8 mouse cellular contexts compared by ENCODE assay signal in the genomic region with DNA sequence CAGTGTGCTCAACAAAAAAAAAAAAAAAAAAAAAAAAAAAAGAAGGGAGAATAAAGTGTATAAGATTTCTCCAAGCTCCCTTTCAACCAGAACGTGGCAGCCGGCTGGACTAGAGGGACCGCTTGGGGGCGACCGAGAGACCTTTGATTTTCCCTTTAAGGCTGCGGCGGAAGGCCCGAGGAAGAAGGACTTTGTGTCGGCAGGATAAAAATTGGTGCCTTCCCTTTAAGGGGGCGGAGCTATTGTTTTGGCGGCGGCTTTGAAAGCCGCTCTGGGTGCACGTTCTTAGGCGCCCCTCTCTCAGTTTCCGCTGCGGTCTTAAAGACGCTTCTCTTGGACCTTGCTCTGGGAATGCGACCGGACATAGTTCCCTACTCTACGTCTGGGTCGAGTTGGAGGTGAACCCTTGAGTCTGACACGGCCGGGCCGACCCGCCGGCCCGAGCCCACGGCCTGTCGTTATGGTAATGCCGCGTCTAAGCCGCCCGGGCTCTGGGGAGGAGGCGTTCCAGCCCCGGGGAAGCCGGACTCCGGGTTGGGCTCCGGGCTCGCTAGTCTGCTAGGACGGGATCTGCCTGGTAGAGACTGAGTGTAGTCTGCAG. TPM values are rescaled to one million over a fixed set of nuclear protein-coding genes. Genes with fewer than 3 reads are reported as not detected.
DNase-seq lines count a peak whose midpoint lies in the region; ATAC-seq and TF ChIP-seq lines count a peak whose summit lies in the region.

A gene (plus strand): TSS at position 253 of the 601 bp plus-strand sequence.

- peak; percentile 77 for TF ChIP-seq CTCF in olfactory bulb, adult 2 months (IDR thresholded peaks at IDR 0.05; ENCODE audit: insufficient read depth, low read depth, low read length)

- H3K4me2 ChIP-seq in lung, embryonic 15.5 days = peak within 1 kb of the TSS; percentile 86

- peak; percentile 97 for DNase-seq in MN1 (ENCODE audit: low spot score)
- peak; percentile 95 for DNase-seq in cerebellum, adult 8-10 months
- DNase-seq in forelimb bud, embryonic 11.5 days (ENCODE audit: low read depth, low spot score) = peak; percentile 99
- DNase-seq in layer of hippocampus, adult 8-10 months (ENCODE audit: low spot score in 2 of 2) = peak; percentile 77 to 95
- peak; percentile 75 to 82 for DNase-seq in thymus, adult 18-20 months

- WGBS in lung, embryonic 15.5 days = under 1% methylated on average over 41 of the region's 41 CpGs
- under 1% methylated on average over 41 of the region's 41 CpGs for WGBS in olfactory bulb, adult 2 months

- peak within 1 kb of the TSS; percentile 55 for H3K27ac ChIP-seq in lung, embryonic 15.5 days
- no peak within 1 kb of the TSS for H3K27ac ChIP-seq in olfactory bulb, adult 2 months (ENCODE audit: insufficient read depth, low read depth, low read length)

- H3K4me1 ChIP-seq in lung, embryonic 15.5 days = peaks cover 30% of the 10 kb centered on the region
- H3K4me1 ChIP-seq in olfactory bulb, adult 2 months (ENCODE audit: control insufficient read depth, insufficient read depth, low read length) = peaks cover 16% of the 10 kb centered on the region

- ATAC-seq in hematopoietic stem cell, adult 5-6 weeks (replicated peaks in 1 of 2; ENCODE audit: insufficient read depth in 1 of 2, low FRiP score in 2 of 2, low TSS enrichment in 1 of 2, low read depth in 1 of 2, poor library complexity in 2 of 2, severe bottlenecking in 2 of 2) = peak; percentile 80 to 82
- ATAC-seq in lung, embryonic 15.5 days (ENCODE audit: borderline replicate concordance, extremely low read depth, low FRiP score, low TSS enrichment) = peak; percentile 60

- H3K36me3 ChIP-seq in lung, embryonic 15.5 days = peaks cover 8% of the 10 kb centered on the region

- TF ChIP-seq POLR2A in olfactory bulb, adult 2 months (IDR thresholded peaks at IDR 0.05; ENCODE audit: insufficient read depth, low read depth, low read length) = no peak

- H3K4me3 ChIP-seq in lung, embryonic 15.5 days = peak within 1 kb of the TSS; percentile 67
- peak within 1 kb of the TSS; percentile 33 for H3K4me3 ChIP-seq in olfactory bulb, adult 2 months (ENCODE audit: insufficient read depth, low read depth, low read length)

- peak within 1 kb of the TSS; percentile 70 for H3K9ac ChIP-seq in lung, embryonic 15.5 days

- H3K9me3 ChIP-seq in lung, embryonic 15.5 days = no peaks in the 10 kb centered on the region

- H3K27me3 ChIP-seq in lung, embryonic 15.5 days = no peaks in the 10 kb centered on the region

RNA-seq across cellular contexts. Expression of the gene that starts here (rescaled TPM):
- 3.6 and 4.9 TPM in 2 replicates for total RNA-seq in hematopoietic stem cell, adult 5-6 weeks (2017)
- 1 to 10 TPM in 1 of 4 experiments, under 1 TPM in 3; 0.62 to 1.2 (median 0.64) TPM for total RNA-seq in layer of hippocampus, adult 8-10 months (2022)
- 19.9 and 20.4 TPM in 2 replicates for polyA plus RNA-seq in lung, embryonic 15.5 days (2015; fragmentation: Nextera tagmentation; extraction: Ambion mirVana)
- polyA plus RNA-seq in olfactory bulb, adult 2 months (2012; ENCODE audit: insufficient read depth, insufficient read length, low replicate concordance, missing spikeins) = not detected in 2 replicates

Comparison
In these comparisons a context has a peak if more than half of its experiments do, and no peak if none do; other contexts are left out.
1. RNA of the gene that starts here (polyA plus RNA-seq): 19.9 to 20.4 TPM in lung, embryonic 15.5 days; not detected in olfactory bulb, adult 2 months; every median in the first group is over 10 times any median in the second.
2. Peak in every context shown above with its lines, with median percentiles within 50 percentile points of each other: DNase-seq.